Mouse (Mus musculus) neural tube, embryonic 14.5 days (tissue): ENCODE measurements around the gene Dclk1. TPM values are rescaled to one million over a fixed set of nuclear protein-coding genes. Genes with fewer than 3 reads are reported as not detected.

Experiments
- ATAC-seq: fragments of 200-750 bp; cut with Nextera tagmentation; 2 replicates; pipeline ENCODE4 v1.8.0; 2017; ENCODE audit warnings: low read depth, mild to moderate bottlenecking, moderate TSS enrichment, moderate library complexity
- H3K27ac ChIP-seq: fragments of 300-500 bp; sonication (generic); 2 replicates; pipeline ENCODE4 v1.5.1; 2014; ENCODE audit warnings: low read depth, mild to moderate bottlenecking, control low read depth, low read length, moderate library complexity, mixed read lengths
- H3K27me3 ChIP-seq: fragments of 300-500 bp; sonication (generic); 2 replicates; pipeline ENCODE4 v1.6.1; 2014; ENCODE audit warnings: low read length; ENCODE audit not compliant: control insufficient read depth, insufficient read depth
- H3K36me3 ChIP-seq: fragments of 300-500 bp; sonication (generic); 2 replicates; pipeline ENCODE4 v1.6.1; 2014; ENCODE audit warnings: low read length, mixed read lengths; ENCODE audit not compliant: control insufficient read depth, insufficient read depth
- H3K4me1 ChIP-seq: fragments of 300-500 bp; sonication (generic); 2 replicates; pipeline ENCODE4 v1.6.1; 2014; ENCODE audit warnings: low read length; ENCODE audit not compliant: control insufficient read depth, insufficient read depth
- H3K4me2 ChIP-seq: fragments of 300-500 bp; sonication (generic); 2 replicates; pipeline ENCODE4 v1.6.1; 2014; ENCODE audit warnings: mild to moderate bottlenecking, low read depth, low read length, control low read depth
- H3K4me3 ChIP-seq: fragments of 300-500 bp; sonication (generic); 2 replicates; pipeline ENCODE4 v1.5.1; 2014; ENCODE audit warnings: low read depth, low read length, control low read depth, mixed read lengths
- H3K9ac ChIP-seq: fragments of 300-500 bp; sonication (generic); replicated peaks from 2 replicates; pipeline ENCODE4 v1.6.1; 2014; ENCODE audit warnings: low read depth, mild to moderate bottlenecking, control low read depth, low read length, mixed read lengths
- H3K9me3 ChIP-seq: fragments of 300-500 bp; sonication (generic); 2 replicates; pipeline ENCODE4 v1.6.1; 2016; ENCODE audit warnings: low read length; ENCODE audit not compliant: control insufficient read depth
- WGBS: fragments of 180-500 bp; shearing (Covaris S2); extraction: QIAGEN DNeasy Blood & Tissue Kit; methylation state at CpG from one replicate; pipeline ENCODE4 v1.1.7; 2014; 5-methylcytosine and 5-hydroxymethylcytosine counted together
- polyA plus RNA-seq: library from polyadenylated mRNA; unstranded; fragments of >200 nt; fragmentation: Nextera tagmentation; extraction: Ambion mirVana; gene quantifications from 2 replicates; pipeline ENCODE4 v1.2.1, GENCODE M21; 2014

The Dclk1 gene
- polyA plus RNA-seq, 1 experiment from 2014 or later: 297 TPM

DNA sequence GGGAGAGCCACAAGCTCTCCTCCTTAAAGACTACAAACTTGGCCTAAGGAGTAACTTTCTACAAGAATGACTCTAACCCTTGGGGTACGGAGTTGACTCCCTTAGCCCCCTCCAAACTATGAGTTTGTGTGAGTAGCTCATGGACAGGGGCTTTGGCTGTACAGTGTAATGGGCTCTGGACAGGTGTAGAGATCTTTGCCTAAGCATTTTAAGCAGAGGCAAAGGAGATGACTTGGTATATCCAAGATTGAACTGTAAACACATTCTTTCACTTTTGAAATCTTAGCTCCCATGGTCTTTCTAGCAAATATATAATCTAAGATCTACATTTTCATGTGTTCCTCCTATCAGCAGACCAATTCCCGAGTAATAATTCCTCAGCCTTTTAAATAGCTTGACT is 229.9 kb downstream of the Dclk1 start, which contains the start of gene Gm21954:
Gm21954 (minus strand) TSS at position 101 of the 400 bp plus-strand sequence.
- Histone ChIP-seq H3K4me3 (no peak within 1 kb of the TSS), H3K27ac (no peak within 1 kb of the TSS), H3K36me3 (no peaks in the 10 kb centered on the region), H3K4me2 (no peak within 1 kb of the TSS), H3K4me1 (no peaks in the 10 kb centered on the region), H3K27me3 (no peaks in the 10 kb centered on the region), H3K9me3 (no peaks in the 10 kb centered on the region), H3K9ac (no peak within 1 kb of the TSS)
- ATAC-seq: no peak
- WGBS: 88% methylated on average over 2 of the region's 2 CpGs

DNA sequence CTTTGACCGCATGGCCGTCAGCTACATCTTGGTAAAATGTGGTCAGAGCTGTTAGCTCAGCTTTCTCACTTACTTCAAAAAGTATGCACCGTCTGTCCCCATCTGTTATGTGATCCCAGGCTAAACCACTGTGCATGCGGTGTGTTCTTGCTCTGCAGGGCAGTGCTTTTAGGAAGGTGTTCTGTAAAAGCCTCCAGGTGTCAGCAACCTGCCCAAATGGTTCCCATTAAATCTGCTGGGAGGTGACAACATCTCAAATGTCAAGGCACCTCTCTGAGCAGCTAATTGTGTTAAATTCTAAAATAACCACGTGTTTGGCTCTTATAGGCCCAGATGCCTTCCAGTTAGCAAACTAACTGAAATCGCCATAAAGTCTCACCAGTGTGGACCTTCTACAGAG is 231.0 kb downstream of the Dclk1 start:
- Histone ChIP-seq H3K9ac (no peak overlapping the region), H3K4me3 (no peak overlapping the region), H3K4me2 (no peak overlapping the region), H3K9me3 (no peaks in the 10 kb centered on the region), H3K27ac (no peak overlapping the region), H3K36me3 (no peaks in the 10 kb centered on the region), H3K27me3 (no peaks in the 10 kb centered on the region), H3K4me1 (no peaks in the 10 kb centered on the region)
- 87% methylated on average over 6 of the region's 6 CpGs for WGBS
- ATAC-seq: no peak

DNA sequence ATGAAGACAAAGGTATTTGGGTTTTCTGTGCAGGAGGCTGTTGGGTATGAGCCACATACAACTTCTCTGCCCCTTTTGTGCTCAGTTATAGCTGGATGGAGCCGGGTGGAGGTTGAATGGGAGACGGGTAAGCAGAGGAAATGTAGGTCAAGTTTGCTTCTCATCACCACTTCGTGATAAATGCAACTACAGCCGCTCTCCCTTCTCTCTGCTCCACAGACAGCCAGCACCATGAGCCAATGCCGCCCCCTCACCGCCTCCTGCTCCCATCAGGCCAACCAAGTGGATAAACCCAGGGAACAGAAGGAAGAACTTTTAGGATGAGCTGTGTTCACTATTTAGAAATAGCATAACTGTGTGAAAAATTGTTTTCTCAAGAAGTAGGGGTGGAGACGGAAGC is 234.5 kb downstream of the Dclk1 start:
- WGBS: 98% methylated on average over 7 of the region's 7 CpGs

DNA sequence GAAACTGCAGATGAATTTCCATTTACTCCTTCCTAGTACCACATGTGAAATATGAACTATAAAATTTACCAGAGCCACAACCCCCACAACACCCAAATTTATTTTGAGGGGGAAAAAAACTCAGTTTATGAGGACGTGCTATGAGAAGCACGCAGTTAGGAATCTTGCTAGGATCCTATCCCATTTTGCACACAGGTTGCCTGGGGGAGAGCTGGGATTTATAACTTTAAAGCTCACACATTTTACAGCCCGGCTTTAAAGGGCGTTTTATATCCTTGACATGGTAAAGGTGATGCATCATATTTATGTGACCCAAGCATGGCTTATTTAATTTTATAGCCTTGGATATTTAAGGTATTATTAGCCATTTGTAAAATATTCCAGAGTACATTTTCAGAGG is 237.1 kb downstream of the Dclk1 start:
- no peaks in the 10 kb centered on the region for H3K9me3 ChIP-seq
- WGBS: 57% methylated on average over 4 of the region's 4 CpGs
- peak; percentile 65; the same call in 1 of the 2 replicates for ATAC-seq
- H3K9ac ChIP-seq: no peak overlapping the region
- H3K4me1 ChIP-seq: no peaks in the 10 kb centered on the region
- no peak overlapping the region for H3K4me3 ChIP-seq
- no peaks in the 10 kb centered on the region; the same call in 1 of the 2 replicates for H3K36me3 ChIP-seq
- H3K4me2 ChIP-seq: no peak overlapping the region
- H3K27ac ChIP-seq: no peak overlapping the region
- no peaks in the 10 kb centered on the region for H3K27me3 ChIP-seq

More for the DNA sequence above, 234.5 kb downstream of the Dclk1 start:
- Histone ChIP-seq H3K27me3 (no peaks in the 10 kb centered on the region), H3K9ac (no peak overlapping the region), H3K4me2 (no peak overlapping the region), H3K36me3 (no peaks in the 10 kb centered on the region), H3K4me1 (no peaks in the 10 kb centered on the region), H3K9me3 (no peaks in the 10 kb centered on the region), H3K4me3 (no peak overlapping the region), H3K27ac (no peak overlapping the region)
- ATAC-seq: no peak

DNA sequence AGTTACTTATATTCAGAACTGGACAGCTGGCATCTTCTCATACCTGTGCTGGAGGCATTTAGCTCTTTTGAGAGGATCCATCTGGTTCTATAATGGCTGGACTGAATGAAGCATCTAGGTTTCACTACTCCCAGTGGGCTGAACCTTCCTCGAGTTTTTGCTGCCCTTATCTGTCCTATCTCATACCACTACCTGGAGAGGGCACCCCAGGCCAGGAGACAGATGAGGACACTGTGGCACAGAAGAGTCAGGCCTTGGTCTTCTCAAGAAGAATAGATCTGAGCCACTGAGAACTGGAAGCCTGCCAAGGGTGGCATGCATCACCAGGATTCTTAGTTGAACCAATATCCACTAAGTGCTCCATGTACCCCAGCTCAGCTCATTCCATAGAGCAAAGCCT is 239.0 kb downstream of the Dclk1 start:
- H3K4me2 ChIP-seq: no peak overlapping the region
- WGBS: 69% methylated on average over 1 of the region's 1 CpGs
- no peak overlapping the region for H3K27ac ChIP-seq
- no peaks in the 10 kb centered on the region for H3K9me3 ChIP-seq
- no peaks in the 10 kb centered on the region for H3K4me1 ChIP-seq
- no peaks in the 10 kb centered on the region; the same call in 1 of the 2 replicates for H3K36me3 ChIP-seq
- no peak overlapping the region for H3K9ac ChIP-seq
- H3K4me3 ChIP-seq: no peak overlapping the region
- H3K27me3 ChIP-seq: no peaks in the 10 kb centered on the region
- 0 out of 2 replicates have a peak, but pooled peaks have one; percentile 26 for ATAC-seq

DNA sequence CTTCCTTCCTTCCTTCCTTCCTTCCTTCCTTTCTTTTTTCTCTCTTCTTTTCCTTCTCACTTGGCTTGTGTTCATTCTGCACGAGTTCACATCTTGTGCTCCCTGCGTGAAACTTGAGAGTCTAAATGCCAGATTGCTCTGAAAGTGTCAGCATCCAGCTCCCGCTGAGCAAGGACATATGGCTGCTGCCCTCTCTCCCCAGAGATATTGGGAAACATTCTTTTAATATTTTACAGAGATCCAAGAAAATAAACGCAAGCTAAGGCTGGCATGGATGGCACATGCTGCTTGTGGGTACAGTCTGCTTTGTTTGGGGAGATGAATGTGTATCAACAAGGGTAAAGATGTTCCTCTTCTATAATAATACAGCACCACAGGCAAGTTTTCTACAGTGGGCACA is 241.2 kb downstream of the Dclk1 start:
- Histone ChIP-seq H3K27me3 (no peaks in the 10 kb centered on the region), H3K4me3 (no peak overlapping the region), H3K9me3 (no peaks in the 10 kb centered on the region), H3K4me2 (no peak overlapping the region), H3K36me3 (peaks cover 6% of the 10 kb centered on the region; the same call in 1 of the 2 replicates), H3K9ac (no peak overlapping the region), H3K27ac (no peak overlapping the region), H3K4me1 (no peaks in the 10 kb centered on the region)
- 67% methylated on average over 4 of the region's 4 CpGs for WGBS
- no peak for ATAC-seq

DNA sequence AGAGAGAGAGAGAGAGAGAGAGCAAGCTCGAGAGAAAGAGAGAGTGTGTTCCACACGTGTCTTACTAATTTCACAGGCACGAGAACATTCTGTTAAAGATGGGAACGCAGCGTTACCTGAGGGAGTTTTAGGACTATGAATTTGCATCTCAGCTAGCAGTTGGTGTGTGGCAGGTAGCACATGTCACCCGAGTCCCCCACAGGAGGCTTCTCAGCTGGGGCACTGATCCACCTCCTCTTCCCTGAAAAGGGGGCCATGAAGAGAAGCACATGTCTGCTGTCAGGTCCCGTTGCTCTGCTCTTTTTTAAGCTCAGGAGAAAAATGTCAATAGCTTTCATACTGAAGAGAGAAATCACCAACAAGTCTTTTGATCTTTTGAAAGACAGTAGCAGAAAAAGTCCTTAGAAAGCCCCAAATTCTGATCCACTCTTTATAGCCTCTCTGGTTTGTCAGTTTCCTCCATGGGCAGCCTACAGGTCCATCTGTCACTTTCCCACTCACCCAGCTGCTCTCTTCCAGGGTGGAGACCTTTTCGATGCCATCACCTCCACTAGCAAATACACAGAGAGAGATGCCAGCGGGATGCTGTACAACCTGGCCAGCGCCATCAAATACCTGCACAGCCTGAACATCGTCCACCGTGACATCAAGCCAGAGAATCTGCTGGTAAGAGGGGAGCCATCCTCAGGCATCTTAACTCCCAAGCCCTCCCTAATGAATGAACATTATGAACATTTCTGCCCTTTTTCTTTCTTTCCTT is 247.2 kb downstream of the Dclk1 start:
- Histone ChIP-seq H3K4me2 (no peak overlapping the region), H3K27me3 (no peaks in the 10 kb centered on the region), H3K9ac (no peak overlapping the region), H3K4me3 (no peak overlapping the region), H3K27ac (no peak overlapping the region), H3K4me1 (no peaks in the 10 kb centered on the region), H3K36me3 (peaks cover 8% of the 10 kb centered on the region; the same call in 1 of the 2 replicates), H3K9me3 (no peaks in the 10 kb centered on the region)
- 80% methylated on average over 12 of the region's 12 CpGs for WGBS
- no peak for ATAC-seq

DNA sequence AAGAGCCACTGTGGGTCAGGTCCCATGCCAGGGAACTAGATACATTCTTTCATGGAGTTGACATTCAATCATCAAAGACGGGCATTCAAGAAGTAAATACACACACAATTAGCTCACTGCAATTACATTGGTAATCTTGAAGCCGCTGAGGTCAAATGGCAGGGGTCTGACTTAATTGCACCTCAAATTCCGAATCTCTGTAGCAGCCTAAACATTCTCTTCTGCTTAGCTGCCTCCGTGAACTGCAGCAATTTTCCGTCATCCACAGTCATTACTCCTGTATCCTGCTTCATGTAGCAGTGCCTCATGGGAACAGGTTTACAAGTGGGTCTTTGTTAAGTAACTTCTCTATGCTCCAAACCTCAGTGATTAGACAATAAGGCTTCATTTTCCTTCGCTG is 249.9 kb downstream of the Dclk1 start:
- H3K4me3 ChIP-seq: no peak overlapping the region
- no peak overlapping the region for H3K4me2 ChIP-seq
- no peak overlapping the region for H3K9ac ChIP-seq
- no peak overlapping the region for H3K27ac ChIP-seq
- H3K27me3 ChIP-seq: no peaks in the 10 kb centered on the region
- WGBS: 17% methylated on average over 6 of the region's 6 CpGs
- no peaks in the 10 kb centered on the region for H3K9me3 ChIP-seq
- peaks cover 5% of the 10 kb centered on the region; the same call in 1 of the 2 replicates for H3K36me3 ChIP-seq
- H3K4me1 ChIP-seq: peaks cover 4% of the 10 kb centered on the region; the same call in 1 of the 2 replicates
- ATAC-seq: no peak

DNA sequence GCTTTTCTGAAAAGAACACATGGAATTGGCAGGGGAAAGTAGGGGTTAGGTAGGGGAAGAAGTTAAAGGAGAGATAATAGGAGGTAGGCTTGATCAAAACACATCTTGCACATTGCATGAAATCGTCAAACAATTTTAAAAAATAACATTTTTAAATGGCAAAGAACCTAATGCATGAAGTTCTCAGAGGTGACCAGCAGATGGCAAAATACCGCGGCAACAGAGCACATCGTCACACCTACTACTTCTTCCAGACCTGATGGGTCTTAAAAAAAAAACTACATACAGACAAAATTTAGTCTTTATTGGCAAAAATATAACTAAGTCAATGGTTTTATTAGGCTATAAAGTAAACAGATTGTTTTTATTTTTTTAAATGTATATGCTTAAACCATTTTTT is 252.2 kb downstream of the Dclk1 start:
- Histone ChIP-seq H3K9me3 (no peaks in the 10 kb centered on the region), H3K4me3 (no peak overlapping the region), H3K9ac (no peak overlapping the region), H3K36me3 (no peaks in the 10 kb centered on the region; the same call in 1 of the 2 replicates), H3K27ac (no peak overlapping the region), H3K4me2 (no peak overlapping the region), H3K27me3 (no peaks in the 10 kb centered on the region), H3K4me1 (peaks cover 4% of the 10 kb centered on the region; the same call in 1 of the 2 replicates)
- ATAC-seq: no peak
- WGBS: 61% methylated on average over 4 of the region's 4 CpGs
